Mouse (Mus musculus): Measurements from ENCODE around the gene Tfrc. TPM values are rescaled to one million over a fixed set of nuclear protein-coding genes. Genes with fewer than 3 reads are reported as not detected.

Tfrc gene
- total RNA-seq (2023): 10 to 100 TPM; 14.5 to 29.4 TPM

GRCm38 (mm10) chr16:32608712-32609400, at the start of gene Tfrc:
Tfrc (plus strand) TSS chr16:32608920.

GRCm38 (mm10) chr16:32643661-32644061, 34.9 kb downstream of the Tfrc start, which contains the start of gene Tnk2:
Tnk2 (plus strand) TSS chr16:32643874.

Other genes starting within 250 kb of the Tfrc start
- not detected for gene Tm4sf19, start 208.4 kb upstream of the Tfrc start, total RNA-seq (2023)
- 10 to 100 TPM; 11.4 to 15.2 TPM for gene Tctex1d2, start 189.2 kb upstream of the Tfrc start, total RNA-seq (2023)
- 100 to 1,000 TPM; 123 to 140 TPM for gene Pcyt1a, start 178.0 kb upstream of the Tfrc start, total RNA-seq (2023)
- not detected for gene Slc51a, start 121.0 kb upstream of the Tfrc start, total RNA-seq (2023)
- not detected for gene Zdhhc19, start 112.7 kb upstream of the Tfrc start, total RNA-seq (2023)
- 10 to 100 TPM; 13.8 to 19.1 TPM for gene Tnk2, start 35.0 kb downstream of the Tfrc start, total RNA-seq (2023)
- under 1 TPM in 1 of 2 experiments, not detected in 1; 0.12 TPM for gene Muc4, start 127.0 kb downstream of the Tfrc start, total RNA-seq (2023)
- under 1 TPM; 0.70 to 0.81 TPM for gene Muc20, start 188.5 kb downstream of the Tfrc start, total RNA-seq (2023)
- 1 to 10 TPM in 1 of 2 experiments, under 1 TPM in 1; 0.79 to 1.1 TPM for gene Smbd1, start 201.6 kb downstream of the Tfrc start, total RNA-seq (2023)